Mouse (Mus musculus) thymus, adult 2 months (tissue): ENCODE results near the gene Pitpnm3.

ENCODE experiments used
- CTCF ChIP-seq: fragments of 200-500 bp; IDR thresholded peaks from 2 replicates; pipeline ENCODE4 v1.5.1; 2012; ENCODE audit warnings: mild to moderate bottlenecking, control low read depth, low read length, moderate library complexity, borderline replicate concordance; ENCODE audit not compliant: control insufficient read depth, poor library complexity, insufficient read depth; ENCODE audit errors: extremely low read depth
- POLR2A ChIP-seq: fragments of 200-500 bp; IDR thresholded peaks from 2 replicates; pipeline ENCODE4 v1.6.1; 2012; ENCODE audit warnings: mild to moderate bottlenecking, low read length, control low read depth, moderate library complexity; ENCODE audit not compliant: control insufficient read depth, poor library complexity, insufficient read depth; ENCODE audit errors: extremely low read depth

- TF ChIP-seq CTCF (no peak), POLR2A (no peak)
These were observed 5.6 kb downstream of the Pitpnm3 start for GRCm38 (mm10) chr11:72130021-72130420.
